Mouse (Mus musculus) cerebellum, postnatal 4 days (tissue): ENCODE measurements around the gene Dazap1.

Experiments used
- DNase-seq, 2 experiments: peaks; one replicate each; pipeline ENCODE4 v3.0.0; 2022; ENCODE audit warnings: low spot score in 2 of 2, mixed read lengths in 1 of 2

Dazap1 gene

DNA sequence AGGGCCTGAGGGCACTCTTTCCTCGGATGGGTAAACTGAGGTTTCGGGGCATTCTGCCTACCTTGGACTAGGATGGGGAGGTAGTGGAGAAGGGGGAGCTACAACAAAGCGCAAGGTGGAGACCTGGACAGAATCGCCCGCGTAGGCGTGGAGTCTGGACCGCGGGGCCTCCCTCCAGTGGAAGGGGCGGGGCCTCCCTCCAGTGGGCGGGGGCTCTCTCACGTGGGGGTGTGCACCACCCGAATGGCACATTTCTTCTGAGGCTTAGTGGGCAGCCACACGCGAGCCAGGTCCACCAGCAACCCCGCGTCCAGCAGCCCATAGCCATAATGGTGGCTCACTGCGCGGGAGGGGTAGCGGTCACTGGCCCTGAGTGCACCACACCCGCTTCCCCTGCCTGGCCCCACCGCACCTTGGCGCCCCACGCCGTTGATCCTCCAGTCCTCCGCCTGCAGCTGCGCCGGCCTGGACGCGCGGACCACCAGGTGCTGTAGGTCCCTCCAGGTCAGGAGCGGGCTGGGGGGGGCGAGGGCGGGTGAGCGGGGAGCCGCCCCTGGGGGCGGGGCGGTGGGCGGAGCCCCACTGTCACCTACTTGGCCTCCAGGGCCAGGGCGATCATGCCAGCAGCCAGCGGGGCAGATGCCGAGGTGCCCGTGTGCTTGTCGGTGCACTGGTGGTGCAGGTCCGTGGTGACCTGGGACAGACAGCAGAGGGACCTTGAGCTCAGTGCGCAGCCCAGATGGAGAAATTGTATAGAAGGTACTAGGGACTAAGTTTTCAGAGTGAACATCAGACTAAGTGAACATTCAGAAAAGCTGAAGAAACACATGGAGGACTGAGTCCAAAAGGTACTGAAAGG lies 62.2 kb downstream of the Dazap1 start:
- DNase-seq: no peak

DNA sequence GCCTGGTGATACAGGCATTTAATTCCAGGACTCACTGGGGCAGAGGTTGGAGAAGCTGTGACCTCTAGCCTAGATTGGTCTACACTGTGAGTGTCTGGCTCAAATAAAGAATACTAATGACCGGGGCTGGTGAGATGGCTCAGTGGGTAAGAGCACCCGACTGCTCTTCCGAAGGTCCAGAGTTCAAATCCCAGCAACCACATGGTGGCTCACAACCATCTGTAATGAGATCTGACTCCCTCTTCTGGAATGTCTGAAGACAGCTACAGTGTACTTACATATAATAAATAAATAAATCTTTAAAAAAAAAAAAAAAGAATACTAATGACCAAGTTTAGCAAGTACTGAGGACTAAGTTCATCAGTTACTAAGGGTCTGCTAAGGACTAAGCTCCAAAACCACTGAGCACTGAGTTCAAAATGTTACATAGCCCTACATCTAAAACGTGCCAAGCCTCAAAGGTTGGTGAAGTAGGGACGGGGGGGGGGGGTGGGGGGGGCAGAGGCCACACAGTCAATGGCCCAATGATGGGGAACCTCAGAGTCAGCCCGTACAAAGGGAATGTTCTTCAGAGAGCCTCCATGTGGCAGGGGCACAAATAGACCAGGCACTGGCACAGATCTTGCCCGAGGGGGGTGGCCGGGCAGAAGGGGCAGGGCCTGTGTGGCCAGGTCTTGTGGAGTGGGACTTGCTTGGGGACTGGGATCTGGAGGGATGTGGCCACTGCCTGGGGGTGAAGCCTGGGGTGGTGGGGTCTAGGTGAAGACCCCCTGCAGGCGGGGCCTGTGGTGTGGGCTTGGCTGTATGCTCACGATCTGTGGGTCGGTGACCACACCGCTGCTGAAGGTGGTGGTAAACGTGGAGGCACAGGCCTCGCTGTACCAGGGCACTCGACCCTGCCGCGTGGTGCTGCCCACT lies 63.1 kb downstream of the Dazap1 start:
- no peak for DNase-seq

DNA sequence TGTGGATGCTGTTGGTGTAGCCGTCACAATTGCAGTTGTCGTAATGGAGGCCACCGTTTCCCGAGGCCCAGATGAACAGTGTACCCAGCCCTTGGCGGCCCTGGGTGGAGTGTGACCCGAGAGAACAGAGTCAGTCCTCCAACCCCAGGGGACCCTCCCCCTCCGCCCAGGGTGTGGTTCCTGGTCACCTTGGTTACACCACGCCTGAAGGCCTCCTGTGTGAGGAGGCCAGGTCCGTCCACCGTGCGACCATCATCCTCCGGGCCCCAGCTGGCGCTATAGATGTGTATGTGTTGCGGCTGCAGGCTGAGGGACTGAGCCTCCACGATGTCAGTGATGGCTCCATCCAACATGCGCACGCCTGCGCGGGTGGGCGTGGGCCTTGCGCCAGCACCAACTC lies 63.8 kb downstream of the Dazap1 start:
- no peak for DNase-seq

DNA sequence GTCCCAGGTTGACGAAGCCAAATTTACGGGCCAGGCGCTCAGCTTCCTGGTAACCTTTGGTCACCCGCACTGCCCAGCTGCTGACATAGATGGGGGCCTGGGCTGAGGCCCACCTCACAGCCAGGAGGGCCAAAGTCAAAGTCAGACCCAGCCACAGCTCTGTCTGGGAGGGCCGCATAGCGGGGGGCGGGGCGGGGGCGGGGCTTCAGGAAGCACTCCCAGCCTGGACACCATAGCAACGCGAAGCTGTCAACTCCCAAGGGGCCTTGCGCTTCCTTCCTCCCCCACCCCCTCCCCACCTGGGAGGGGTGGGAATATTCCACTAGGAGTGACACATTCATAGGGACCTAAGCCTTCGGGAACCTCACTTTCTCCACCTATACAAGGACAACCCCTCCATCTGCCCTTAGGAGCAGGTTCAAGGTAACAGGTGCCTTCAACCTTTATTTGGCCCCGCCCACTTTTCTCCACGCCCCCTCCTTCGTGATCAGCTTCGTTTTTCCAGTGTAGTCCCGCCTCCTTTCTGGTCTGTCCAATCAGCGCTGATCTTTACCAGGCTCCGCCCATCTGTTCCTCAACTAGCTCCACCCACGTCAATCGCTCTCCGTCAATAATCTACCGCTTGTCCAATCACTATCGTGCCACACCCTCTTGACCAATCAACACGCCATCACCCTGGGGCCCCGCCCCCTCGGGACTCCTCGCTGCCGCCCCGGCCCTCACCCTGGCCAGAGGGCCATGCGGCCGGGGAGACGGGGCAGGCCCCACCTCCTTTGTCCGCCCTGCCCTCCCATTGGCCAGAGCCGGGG lies 68.2 kb downstream of the Dazap1 start, which contains the start of the genes Pcsk4 and Reep6:
Pcsk4 (minus strand) TSS at position 226 of the 809 bp plus-strand sequence.
Reep6 (plus strand) TSS at position 681 of the 809 bp plus-strand sequence.
- DNase-seq: peak; percentile 95 to 97

DNA sequence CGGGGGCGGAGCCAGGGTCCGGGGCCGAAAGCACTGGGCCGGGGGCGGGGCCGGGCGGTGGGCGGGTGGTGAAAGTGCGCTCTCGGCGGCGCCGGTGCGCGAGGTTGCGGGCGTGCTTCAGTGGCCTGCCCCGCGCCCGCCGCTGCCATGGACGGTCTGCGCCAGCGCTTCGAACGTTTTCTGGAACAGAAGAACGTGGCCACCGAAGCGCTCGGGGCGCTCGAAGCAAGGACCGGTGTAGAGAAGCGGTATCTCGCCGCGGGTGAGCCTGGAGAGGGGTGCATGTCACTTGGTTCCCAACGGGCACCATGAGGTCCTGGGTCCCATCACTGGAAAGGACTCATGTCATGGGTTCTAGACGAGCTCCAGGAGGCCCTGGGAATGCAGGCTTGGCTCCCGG lies 68.8 kb downstream of the Dazap1 start:
- DNase-seq: no peak

DNA sequence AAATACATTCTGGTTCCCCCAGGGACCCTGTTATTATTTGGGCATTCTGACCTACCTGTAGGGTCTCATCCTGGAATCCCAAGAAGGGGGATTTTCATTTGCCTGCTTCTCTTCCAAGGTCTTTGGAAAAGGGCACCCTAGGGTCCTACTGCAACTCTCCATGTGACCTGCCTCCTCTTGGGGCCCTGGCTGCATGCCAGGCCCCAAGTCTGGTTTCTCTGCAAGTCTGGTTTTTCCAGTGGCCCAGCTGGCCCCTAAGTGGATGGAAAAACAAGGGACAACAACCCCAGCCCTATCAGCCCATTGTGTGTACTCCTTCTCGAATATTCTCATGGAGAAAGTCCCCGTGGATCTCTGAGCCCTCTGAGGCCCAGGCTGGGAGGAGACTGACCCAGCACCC lies 69.6 kb downstream of the Dazap1 start:
- no peak for DNase-seq

DNA sequence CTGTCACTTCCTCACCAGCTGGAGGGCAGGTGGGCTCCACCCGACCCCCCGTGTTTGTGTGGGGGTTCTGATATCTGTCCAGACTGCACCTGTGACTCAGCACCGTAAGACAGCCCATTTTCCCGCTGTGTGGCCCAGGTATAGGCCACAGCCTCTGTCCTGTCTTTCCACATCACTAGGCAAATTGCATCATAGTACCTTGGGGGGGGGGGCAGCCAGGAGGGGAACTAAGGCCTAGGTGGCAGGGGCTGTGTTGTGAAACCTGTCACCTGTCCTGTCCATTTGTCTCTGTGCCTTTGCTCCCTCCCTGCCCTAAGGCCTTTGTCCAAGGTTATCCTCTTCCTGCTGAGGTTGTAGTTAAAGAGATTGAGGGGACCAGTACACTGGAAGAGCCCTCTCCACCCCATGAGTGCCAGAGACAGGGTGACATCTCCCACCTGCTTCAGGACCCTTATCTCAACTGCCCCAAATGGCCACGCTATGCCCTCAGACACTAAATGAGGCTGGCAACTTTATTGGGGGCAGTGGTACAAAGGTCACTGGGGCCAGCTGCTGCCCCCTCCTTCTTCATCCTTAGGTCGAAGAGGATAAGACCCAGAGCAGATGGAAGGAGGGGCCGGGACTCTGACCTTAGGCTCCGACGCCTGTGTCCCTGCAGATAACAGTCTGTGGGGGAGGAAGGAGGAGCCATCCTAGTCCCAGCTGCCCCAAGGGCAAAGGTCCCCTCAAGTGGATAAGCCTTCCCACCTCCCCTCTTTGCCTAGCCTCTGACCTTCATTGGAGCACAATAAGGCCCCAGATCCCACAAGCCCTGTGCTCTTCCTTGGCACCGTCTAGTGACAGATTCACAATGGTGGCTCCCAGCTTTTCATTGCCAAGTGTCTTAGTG lies 70.6 kb downstream of the Dazap1 start:
- no peak for DNase-seq

DNA sequence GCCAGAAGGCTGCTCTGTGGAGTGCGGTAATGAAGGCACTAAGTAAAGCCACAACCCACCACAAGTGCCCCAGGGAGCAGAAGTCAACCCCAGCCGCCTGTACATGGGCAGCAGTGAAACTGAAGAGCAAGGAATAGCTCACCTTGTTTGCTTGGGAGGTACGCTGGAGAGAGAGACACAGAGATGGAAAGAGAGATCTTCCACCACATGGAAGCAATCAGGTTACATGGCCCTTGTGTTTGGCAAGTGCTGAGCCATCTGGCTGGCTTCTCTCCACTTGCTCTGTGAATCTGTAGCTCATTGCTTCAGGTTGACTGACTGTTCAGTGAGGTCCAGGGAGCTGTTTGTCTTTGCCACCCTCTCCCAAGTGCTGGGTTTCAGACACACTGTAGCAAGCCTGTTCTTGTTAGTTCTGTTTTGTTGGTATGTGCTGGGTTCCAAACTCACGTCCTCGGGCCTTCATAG lies 71.3 kb downstream of the Dazap1 start:
- DNase-seq: no peak

DNA sequence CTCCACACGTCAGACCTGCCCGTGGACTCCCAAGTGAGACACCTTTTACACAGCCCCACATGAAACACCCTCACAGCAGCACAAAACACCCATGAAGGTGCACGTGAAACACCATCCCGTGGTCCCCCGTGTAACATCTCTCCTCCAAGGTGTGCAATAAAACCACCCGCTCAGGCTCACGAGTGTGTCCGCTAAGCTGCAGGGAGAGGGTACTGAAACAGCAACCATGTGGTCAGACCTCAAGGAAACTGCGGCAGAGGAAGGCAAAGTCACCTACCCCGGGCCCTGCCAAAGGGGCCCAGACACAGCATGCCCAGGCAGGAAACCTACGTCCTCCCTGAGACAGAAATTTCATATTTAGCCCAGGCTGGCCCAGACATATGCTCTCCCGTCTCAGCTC lies 75.0 kb downstream of the Dazap1 start:
- no peak for DNase-seq
